9 mouse cellular contexts compared by ENCODE assay signal in the genomic region with DNA sequence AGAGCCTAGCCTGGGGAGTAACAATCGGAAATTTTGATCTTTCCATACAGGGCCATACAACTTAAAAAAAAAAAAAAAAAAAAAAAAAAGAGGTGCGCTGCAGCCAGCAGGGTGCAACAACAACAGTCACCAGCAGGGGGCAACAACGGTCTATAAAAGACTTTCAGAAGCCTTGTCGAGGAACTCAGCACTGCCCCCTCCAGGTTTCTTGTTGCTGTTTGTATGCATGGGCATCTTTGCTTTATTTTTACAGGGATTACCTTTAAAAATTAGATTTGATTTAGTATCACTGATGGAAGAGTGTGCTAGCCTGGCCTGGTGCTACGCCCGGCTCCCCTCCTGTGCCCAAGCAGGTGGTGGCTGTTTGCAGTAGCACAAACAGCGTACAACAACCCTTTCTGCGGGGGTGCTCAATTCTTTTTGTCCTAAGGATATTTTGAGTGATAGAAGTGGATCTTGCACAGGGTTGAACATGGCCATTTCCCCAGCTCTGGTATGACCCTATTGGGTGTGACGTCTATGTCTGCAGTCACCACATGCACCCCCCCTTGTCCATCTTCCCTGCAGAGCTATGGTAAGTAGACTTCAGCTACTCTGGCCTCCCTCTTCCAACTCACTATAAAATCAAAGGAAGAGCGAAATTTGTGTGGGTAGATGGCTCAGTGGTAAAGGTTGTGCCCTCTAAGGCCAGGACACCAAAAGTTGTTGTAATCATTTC. TPM values are rescaled to one million over a fixed set of nuclear protein-coding genes. Genes with fewer than 3 reads are reported as not detected.
A peak's percentile ranks its signal among the peaks of the same experiment; 100 is the strongest.
DNase-seq lines count a peak whose midpoint lies in the region; ATAC-seq and TF ChIP-seq lines count a peak whose summit lies in the region.
"Had no signal": no experiment of that assay in that cellular context is flagged by ENCODE, and none has a peak within 500 bp of the region (broad histone marks: within the 10 kb centered on the region; RNA-seq: fewer than 3 reads in every experiment).

No protein-coding gene starts in this region.

- H3K9me3 ChIP-seq in kidney, embryonic 14.5 days (ENCODE audit: control insufficient read depth, low read length), result no peaks in the 10 kb centered on the region
- H3K9me3 ChIP-seq in neural tube, embryonic 14.5 days (ENCODE audit: control insufficient read depth, low read length), result no peaks in the 10 kb centered on the region
- H3K9me3 ChIP-seq: heart, embryonic 13.5 days had no signal

- no peak overlapping the region for H3K9ac ChIP-seq in kidney, embryonic 14.5 days (ENCODE audit: low read depth, low read length)
- H3K9ac ChIP-seq in liver, adult 2 months (ENCODE audit: low read depth, low read length), result no peak overlapping the region
- H3K9ac ChIP-seq in neural tube, embryonic 14.5 days (replicated peaks; ENCODE audit: low read depth, low read length), result no peak overlapping the region
- H3K9ac ChIP-seq: heart, embryonic 13.5 days had no signal

- ATAC-seq in common myeloid progenitor, adult 5-6 weeks (replicated peaks; ENCODE audit: low read depth, poor library complexity, severe bottlenecking), result peak; percentile 98
- ATAC-seq in kidney, embryonic 14.5 days (ENCODE audit: low FRiP score, low TSS enrichment), result peak; percentile 34; the same call in 1 of the 2 replicates
- peak; percentile 44; the same call in 1 of the 2 replicates for ATAC-seq in neural tube, embryonic 14.5 days (ENCODE audit: low read depth)

- no peaks in the 10 kb centered on the region for H3K79me2 ChIP-seq in liver, adult 2 months (ENCODE audit: control insufficient read depth, insufficient read depth, low read length)

- DNase-seq in 416B (ENCODE audit: low read depth) (peak; percentile 91), ZHBTc4 (ENCODE audit: low read depth, low spot score) (peak; percentile 92)
- DNase-seq in gastrocnemius, postnatal 14 days, result peak; percentile 90
- peak; percentile 70 for DNase-seq in liver, adult 2 months (ENCODE audit: extremely low read depth, low read depth, low spot score)
- DNase-seq in testis, postnatal 14 days (ENCODE audit: low spot score), result peak; percentile 84

- no peaks in the 10 kb centered on the region for H3K36me3 ChIP-seq in kidney, embryonic 14.5 days (ENCODE audit: control insufficient read depth, insufficient read depth, low read length)
- H3K36me3 ChIP-seq in liver, adult 2 months (ENCODE audit: control insufficient read depth, insufficient read depth, low read length), result no peaks in the 10 kb centered on the region
- H3K36me3 ChIP-seq in neural tube, embryonic 14.5 days (ENCODE audit: control insufficient read depth, insufficient read depth, low read length), result no peaks in the 10 kb centered on the region
- H3K36me3 ChIP-seq: heart, embryonic 13.5 days had no signal

- H3K27ac ChIP-seq in kidney, embryonic 14.5 days (ENCODE audit: low read depth, low read length), result no peak overlapping the region
- no peak overlapping the region for H3K27ac ChIP-seq in liver, adult 2 months (replicated peaks; ENCODE audit: insufficient read depth, low read depth, low read length)
- no peak overlapping the region for H3K27ac ChIP-seq in neural tube, embryonic 14.5 days (ENCODE audit: low read depth, low read length)
- H3K27ac ChIP-seq: heart, embryonic 13.5 days had no signal

- TF ChIP-seq POLR2A in liver, adult 2 months (IDR thresholded peaks at IDR 0.05; ENCODE audit: extremely low read depth, insufficient read depth, low read length), result no peak

- 39% methylated on average over 10 of the region's 10 CpGs for WGBS in kidney, embryonic 14.5 days
- WGBS in liver, adult 2 months, result 42% methylated on average over 10 of the region's 10 CpGs
- WGBS in neural tube, embryonic 14.5 days, result 42% methylated on average over 10 of the region's 10 CpGs

- no peak overlapping the region for H3K4me3 ChIP-seq in kidney, embryonic 14.5 days (ENCODE audit: low read length)
- no peak overlapping the region for H3K4me3 ChIP-seq in liver, adult 2 months (ENCODE audit: insufficient read depth, low read depth, low read length)
- H3K4me3 ChIP-seq in neural tube, embryonic 14.5 days (ENCODE audit: low read depth, low read length), result no peak overlapping the region
- H3K4me3 ChIP-seq: heart, embryonic 13.5 days had no signal

- no peak overlapping the region for H3K4me2 ChIP-seq in kidney, embryonic 14.5 days (replicated peaks; ENCODE audit: low read depth, low read length)
- no peak overlapping the region for H3K4me2 ChIP-seq in neural tube, embryonic 14.5 days (ENCODE audit: low read depth, low read length)
- H3K4me2 ChIP-seq: heart, embryonic 13.5 days had no signal

- no peaks in the 10 kb centered on the region for H3K27me3 ChIP-seq in kidney, embryonic 14.5 days (ENCODE audit: control insufficient read depth, insufficient read depth, low read length)
- no peaks in the 10 kb centered on the region for H3K27me3 ChIP-seq in liver, adult 2 months (ENCODE audit: control insufficient read depth, insufficient read depth, low read length)
- H3K27me3 ChIP-seq in neural tube, embryonic 14.5 days (ENCODE audit: control insufficient read depth, insufficient read depth, low read length), result no peaks in the 10 kb centered on the region

- H3K4me1 ChIP-seq in kidney, embryonic 14.5 days (ENCODE audit: control insufficient read depth, insufficient read depth, low read length), result no peaks in the 10 kb centered on the region
- no peaks in the 10 kb centered on the region for H3K4me1 ChIP-seq in liver, adult 2 months (ENCODE audit: control insufficient read depth, insufficient read depth, low read length)
- H3K4me1 ChIP-seq in neural tube, embryonic 14.5 days (ENCODE audit: control insufficient read depth, insufficient read depth, low read length), result no peaks in the 10 kb centered on the region
- H3K4me1 ChIP-seq: heart, embryonic 13.5 days had no signal

- TF ChIP-seq CTCF in liver, adult 2 months (IDR thresholded peaks at IDR 0.05; ENCODE audit: low read depth, low read length), result peak; percentile 83

- intact Hi-C loops in gastrocnemius, postnatal 14 days (cut with DNase I; ENCODE audit: low total_unique reads), result loop anchor here (10.0 kb wide), 1 partner anchor 217 kb away; no protein-coding TSS in a partner anchor

RNA-seq across cellular contexts. Expression of gene Cfap46, which starts 35.4 kb away (rescaled TPM):
- not detected in 2 replicates for total RNA-seq in common myeloid progenitor, adult 5-6 weeks (2017)
- under 1 TPM; 0.07 to 0.12 TPM for total RNA-seq in gastrocnemius, postnatal 14 days (2021)
- polyA plus RNA-seq in kidney, embryonic 14.5 days (2014; fragmentation: Nextera tagmentation; extraction: Ambion mirVana), result 0.09 and 0.29 TPM in 2 replicates
- 0.07 and 0.09 TPM in 2 replicates for total RNA-seq in liver, adult 2 months (2014; rRNA removed)
- polyA plus RNA-seq in liver, adult 2 months (2012; rRNA removed), result 0.04 TPM in 1 of 2 replicates, not detected in the other
- polyA plus RNA-seq in neural tube, embryonic 14.5 days (2014; fragmentation: Nextera tagmentation; extraction: Ambion mirVana), result 1.4 and 2.9 TPM in 2 replicates
- polyA plus RNA-seq: heart, embryonic 13.5 days had no signal

Comparison
In these comparisons a context has a peak if more than half of its experiments do, and no peak if none do; other contexts are left out.
1. ATAC-seq: peak in every context shown above with its lines; median percentile 98 in common myeloid progenitor, adult 5-6 weeks; 44 in neural tube, embryonic 14.5 days; 34 in kidney, embryonic 14.5 days.